Mouse (Mus musculus): ENCODE measurements around the gene Gxylt2. TPM values are rescaled to one million over a fixed set of nuclear protein-coding genes. Genes with fewer than 3 reads are reported as not detected.

Gene Gxylt2
- polyA plus RNA-seq, 1 experiment from 2014 or later = 8.0 TPM

- Histone ChIP-seq H3K4me1 (ENCODE audit: insufficient read depth, low read length) (peaks cover 5% of the 10 kb centered on the region; the same call in 1 of the 2 replicates), H3K9ac (replicated peaks; ENCODE audit: low read length) (no peak overlapping the region), H3K9me3 (ENCODE audit: low read length) (no peaks in the 10 kb centered on the region), H3K27me3 (ENCODE audit: insufficient read depth, low read length) (no peaks in the 10 kb centered on the region), H3K4me3 (ENCODE audit: low read length) (no peak overlapping the region), H3K4me2 (replicated peaks; ENCODE audit: low read depth, low read length) (no peak overlapping the region), H3K27ac (ENCODE audit: low read length) (no peak overlapping the region), H3K36me3 (ENCODE audit: insufficient read depth, low read length) (peaks cover 12% of the 10 kb centered on the region)
- no peak for ATAC-seq (ENCODE audit: low FRiP score, low TSS enrichment)
- 88% methylated on average over 9 of the region's 9 CpGs for WGBS
These were observed 144.3 kb downstream of the Gxylt2 start for GRCm38 (mm10) chr6:100848682-100849375.

GRCm38 (mm10) chr6:100850671-100851081 is 146.1 kb downstream of the Gxylt2 start:
- Histone ChIP-seq H3K9ac (replicated peaks; ENCODE audit: low read length) (no peak overlapping the region), H3K9me3 (ENCODE audit: low read length) (no peaks in the 10 kb centered on the region), H3K27me3 (ENCODE audit: insufficient read depth, low read length) (no peaks in the 10 kb centered on the region), H3K4me1 (ENCODE audit: insufficient read depth, low read length) (peaks cover 5% of the 10 kb centered on the region; the same call in 1 of the 2 replicates), H3K4me3 (ENCODE audit: low read length) (no peak overlapping the region), H3K4me2 (replicated peaks; ENCODE audit: low read depth, low read length) (no peak overlapping the region), H3K36me3 (ENCODE audit: insufficient read depth, low read length) (peaks cover 21% of the 10 kb centered on the region), H3K27ac (ENCODE audit: low read length) (no peak overlapping the region)
- ATAC-seq (ENCODE audit: low FRiP score, low TSS enrichment) = no peak
- WGBS = 83% methylated on average over 9 of the region's 9 CpGs

GRCm38 (mm10) chr6:100851083-100851482 is 146.5 kb downstream of the Gxylt2 start:
- WGBS = 86% methylated on average over 5 of the region's 5 CpGs
- Histone ChIP-seq H3K27me3 (ENCODE audit: insufficient read depth, low read length) (no peaks in the 10 kb centered on the region), H3K9ac (replicated peaks; ENCODE audit: low read length) (no peak overlapping the region), H3K4me2 (replicated peaks; ENCODE audit: low read depth, low read length) (no peak overlapping the region), H3K36me3 (ENCODE audit: insufficient read depth, low read length) (peaks cover 20% of the 10 kb centered on the region), H3K4me1 (ENCODE audit: insufficient read depth, low read length) (peaks cover 5% of the 10 kb centered on the region; the same call in 1 of the 2 replicates), H3K9me3 (ENCODE audit: low read length) (no peaks in the 10 kb centered on the region), H3K4me3 (ENCODE audit: low read length) (no peak overlapping the region), H3K27ac (ENCODE audit: low read length) (no peak overlapping the region)
- ATAC-seq (ENCODE audit: low FRiP score, low TSS enrichment) = no peak

Other genes with a start within 250 kb of the Gxylt2 start
- 18.9 and 20.8 TPM in 2 replicates for gene Shq1, start 33.6 kb upstream of the Gxylt2 start, polyA plus RNA-seq (2015; fragmentation: Nextera tagmentation; extraction: Ambion mirVana)
- 16.7 and 17.7 TPM in 2 replicates for gene Ppp4r2, start 128.9 kb downstream of the Gxylt2 start, polyA plus RNA-seq (2015; fragmentation: Nextera tagmentation; extraction: Ambion mirVana)